Mouse (Mus musculus) liver, adult 2 months (tissue): Measurements from ENCODE around the gene Tlr5.

Source experiments
- CTCF ChIP-seq: fragments of 200-500 bp; IDR thresholded peaks from 2 replicates; pipeline ENCODE4 v1.5.1; 2011; ENCODE audit warnings: low read depth, low read length, control low read depth
- POLR2A ChIP-seq: fragments of 200-500 bp; IDR thresholded peaks from 2 replicates; pipeline ENCODE4 v1.6.1; 2011; ENCODE audit warnings: low read length, control low read depth; ENCODE audit not compliant: insufficient read depth; ENCODE audit errors: extremely low read depth

GRCm38 (mm10) chr1:182945561-182945960 is 9.0 kb upstream of the Tlr5 start:
- no peak for TF ChIP-seq POLR2A
- no peak for TF ChIP-seq CTCF
